Mouse (Mus musculus): ENCODE results near the gene Ccdc40.

Gene Ccdc40

GRCm38 (mm10) chr11:119208870-119209370 is 19.5 kb upstream of the Ccdc40 start:
- no peak for DNase-seq

DNA sequence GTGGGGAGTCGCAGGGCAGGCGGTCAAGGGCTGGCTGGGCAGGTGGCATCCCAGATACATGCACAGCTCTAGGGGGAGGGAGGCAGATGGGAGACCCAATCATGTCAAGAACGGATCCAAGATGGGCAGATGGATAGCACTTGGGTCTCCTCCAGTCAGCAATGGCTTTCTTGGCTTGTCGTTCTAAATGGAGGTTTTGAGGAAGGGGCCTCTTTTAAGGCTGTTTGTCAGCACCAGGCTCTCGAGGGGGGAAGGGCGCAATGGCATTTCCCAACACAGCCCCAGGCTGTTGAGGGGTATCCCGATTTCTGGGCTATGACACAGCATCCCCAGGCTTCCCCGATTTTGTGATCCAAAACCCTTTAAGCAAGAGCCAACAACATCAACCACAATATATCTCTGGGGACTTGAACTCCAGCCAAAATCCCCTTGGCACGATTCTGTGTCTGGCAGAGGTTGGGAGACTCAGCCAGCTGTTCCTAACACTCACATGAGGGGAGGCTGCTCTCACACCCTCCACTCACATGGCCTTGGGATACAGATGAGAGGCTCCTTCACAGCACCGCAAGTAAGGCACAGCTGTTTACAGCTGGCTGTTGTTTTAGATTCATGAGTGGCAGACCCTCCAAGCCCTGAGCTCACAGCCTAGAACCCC is 18.9 kb upstream of the Ccdc40 start:
- DNase-seq: peak; percentile 43 to 46

DNA sequence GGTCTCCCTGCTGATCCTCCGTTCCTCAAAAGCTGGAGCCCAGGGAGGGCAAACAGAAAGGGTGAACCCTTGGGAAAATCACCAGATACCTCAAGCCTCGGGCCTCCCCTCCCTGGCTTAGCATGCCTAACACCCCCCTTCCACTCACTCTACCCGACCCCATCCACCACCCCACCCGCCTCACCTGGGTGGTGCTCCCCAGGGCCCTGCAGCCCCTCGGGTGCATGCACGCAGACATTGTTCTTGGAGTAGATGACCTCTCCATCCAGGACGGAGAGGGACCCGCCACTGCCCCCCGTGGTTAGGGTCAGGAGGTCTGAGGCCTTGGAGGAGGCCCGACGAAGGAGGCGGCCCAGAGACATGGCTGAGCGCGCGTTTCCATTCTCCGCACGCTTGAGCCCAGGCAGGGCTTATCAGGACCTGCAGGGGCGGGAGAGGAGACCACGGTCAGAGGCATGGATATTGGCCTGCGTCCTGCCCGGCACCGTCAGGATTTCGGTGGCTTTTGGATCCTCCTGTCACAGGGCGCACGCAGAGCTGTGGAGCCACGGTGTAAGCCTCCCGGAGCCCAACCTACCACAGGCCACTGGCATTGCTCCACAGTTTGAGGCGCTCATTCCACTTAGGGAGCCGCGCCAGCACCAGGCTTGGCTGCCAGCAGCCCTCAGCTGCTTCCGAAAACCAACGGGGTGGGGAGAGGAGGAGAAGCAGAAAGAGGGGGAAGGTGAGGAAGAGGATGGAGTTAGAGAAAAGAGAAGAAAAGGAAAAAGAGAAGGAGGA is 17.9 kb upstream of the Ccdc40 start:
- peak; percentile 74 to 76 for DNase-seq

DNA sequence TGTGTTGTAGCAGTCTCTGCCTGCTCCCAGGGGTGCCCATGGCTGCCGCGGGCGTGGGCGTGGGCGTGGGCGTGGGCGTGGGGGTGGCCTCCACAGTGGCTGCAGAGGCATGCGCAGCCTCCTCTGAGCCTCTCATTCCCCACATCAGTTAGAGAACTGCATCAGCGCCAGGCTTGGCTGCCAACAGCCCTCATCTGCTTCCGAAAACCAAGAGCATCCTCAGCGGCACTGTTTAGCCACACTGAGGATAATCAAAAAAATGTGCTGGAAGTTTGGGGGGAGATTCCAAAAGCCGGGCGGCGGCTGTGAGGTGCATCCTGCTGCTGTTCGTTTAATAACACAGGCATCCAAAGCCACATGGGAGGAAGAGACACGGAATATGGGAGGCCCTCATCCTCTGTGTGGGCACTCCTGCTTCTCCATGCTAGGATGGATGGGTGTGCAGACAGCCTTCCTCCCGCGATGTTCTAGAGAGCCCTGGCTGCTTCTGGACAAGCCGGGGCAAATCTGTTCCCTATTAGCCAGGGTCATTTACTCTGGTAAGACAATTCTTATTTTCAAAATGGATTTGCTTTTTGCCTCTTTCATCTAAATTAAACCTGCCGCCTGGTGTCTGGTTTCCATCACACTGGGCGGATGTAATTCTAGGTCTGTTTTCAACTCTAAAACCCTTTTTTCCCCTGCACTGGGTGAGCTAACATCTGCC is 16.6 kb upstream of the Ccdc40 start:
- DNase-seq: no peak

- DNase-seq: no peak
Observed at GRCm38 (mm10) chr11:119213166-119213885, 15.0 kb upstream of the Ccdc40 start.

DNA sequence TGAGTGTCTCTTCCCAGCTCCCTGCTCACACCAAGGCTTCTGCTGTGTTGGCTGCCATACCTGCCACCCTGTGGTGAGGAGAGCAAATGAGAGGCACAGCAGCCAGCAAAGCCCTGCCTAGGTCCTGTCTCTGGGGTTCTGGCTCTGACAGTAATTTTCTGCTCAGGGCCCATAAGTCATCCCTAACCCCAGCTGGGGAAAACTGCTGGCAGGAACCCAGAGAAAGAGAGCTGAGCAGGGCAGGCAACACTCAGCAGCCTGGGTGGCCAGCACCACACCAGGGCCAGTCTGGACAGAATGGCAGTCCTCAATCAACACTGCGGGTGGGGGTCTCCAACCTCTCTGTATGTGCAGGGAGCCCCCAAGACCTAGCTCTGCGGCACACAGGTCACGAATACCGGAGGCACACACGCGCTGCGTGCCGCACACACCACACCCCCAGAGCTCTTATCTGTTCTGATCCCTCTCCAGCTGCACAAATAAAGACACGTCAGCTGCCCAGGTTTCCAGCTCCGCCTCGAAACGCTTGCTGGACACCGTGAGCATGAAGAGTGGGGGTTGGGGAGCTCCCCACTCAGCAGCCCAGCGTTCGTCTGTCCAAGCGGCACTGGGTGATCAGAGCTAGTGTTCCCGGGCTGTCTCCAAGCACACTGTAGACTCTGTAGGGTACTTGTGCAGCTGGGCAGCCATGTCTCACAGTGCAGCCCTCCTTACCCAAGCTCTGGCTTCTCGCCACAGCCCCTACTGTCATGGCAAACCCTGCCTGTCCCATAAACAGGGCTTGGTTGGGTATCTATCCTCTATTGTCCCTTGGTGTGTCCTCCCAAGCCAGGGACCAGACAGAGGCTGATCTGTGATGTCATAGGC is 13.1 kb upstream of the Ccdc40 start:
- peak; percentile 81 to 88 for DNase-seq

DNA sequence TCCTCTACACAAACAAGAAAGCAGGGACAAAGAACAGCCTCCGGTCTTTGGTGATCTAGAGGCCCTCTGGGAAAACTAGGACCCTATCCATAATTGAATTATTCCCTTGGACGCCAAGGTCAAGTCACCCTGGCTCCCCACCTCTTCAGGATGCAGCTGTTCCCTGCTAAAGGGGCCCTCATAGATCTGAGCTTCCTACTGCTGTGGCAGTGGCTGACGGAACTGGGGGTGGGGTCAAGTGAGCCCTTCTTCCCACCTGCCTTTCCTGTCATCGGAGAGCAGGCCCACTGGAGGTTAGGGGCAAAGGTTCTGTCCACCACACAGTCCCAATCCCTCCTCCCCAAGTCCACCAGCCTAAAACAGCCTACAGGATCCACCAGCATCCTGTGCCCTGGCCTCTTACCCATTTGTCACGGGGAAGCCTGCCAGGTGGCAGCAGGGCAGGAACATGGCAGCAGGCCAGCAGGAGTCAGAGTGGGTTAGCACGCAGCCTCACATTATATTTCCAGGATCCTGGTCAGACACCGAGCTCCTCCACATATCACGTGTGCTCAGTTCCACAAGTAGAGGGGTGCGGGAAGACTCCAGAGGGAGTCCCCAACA is 12.4 kb upstream of the Ccdc40 start:
- DNase-seq: peak; percentile 67 to 78

DNA sequence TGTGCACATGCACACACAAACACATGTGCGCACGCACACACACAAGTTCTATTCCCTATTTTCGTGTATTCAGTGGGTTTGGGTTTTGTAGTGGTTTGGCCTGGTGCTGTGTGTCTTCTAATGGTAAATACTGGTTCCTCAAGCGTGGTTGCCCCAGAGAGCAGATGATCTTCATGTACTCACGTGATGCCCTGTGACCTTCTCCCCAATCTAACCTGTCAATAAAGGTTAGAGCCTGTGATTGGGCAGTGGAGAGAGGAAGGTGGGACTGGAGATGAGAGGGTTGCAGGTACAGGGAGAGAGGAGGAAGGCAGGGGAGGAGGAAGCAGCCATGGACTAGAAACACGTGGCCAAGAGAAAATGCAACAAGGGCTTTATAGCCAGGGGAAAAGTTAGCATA is 10.5 kb upstream of the Ccdc40 start:
- no peak for DNase-seq

DNA sequence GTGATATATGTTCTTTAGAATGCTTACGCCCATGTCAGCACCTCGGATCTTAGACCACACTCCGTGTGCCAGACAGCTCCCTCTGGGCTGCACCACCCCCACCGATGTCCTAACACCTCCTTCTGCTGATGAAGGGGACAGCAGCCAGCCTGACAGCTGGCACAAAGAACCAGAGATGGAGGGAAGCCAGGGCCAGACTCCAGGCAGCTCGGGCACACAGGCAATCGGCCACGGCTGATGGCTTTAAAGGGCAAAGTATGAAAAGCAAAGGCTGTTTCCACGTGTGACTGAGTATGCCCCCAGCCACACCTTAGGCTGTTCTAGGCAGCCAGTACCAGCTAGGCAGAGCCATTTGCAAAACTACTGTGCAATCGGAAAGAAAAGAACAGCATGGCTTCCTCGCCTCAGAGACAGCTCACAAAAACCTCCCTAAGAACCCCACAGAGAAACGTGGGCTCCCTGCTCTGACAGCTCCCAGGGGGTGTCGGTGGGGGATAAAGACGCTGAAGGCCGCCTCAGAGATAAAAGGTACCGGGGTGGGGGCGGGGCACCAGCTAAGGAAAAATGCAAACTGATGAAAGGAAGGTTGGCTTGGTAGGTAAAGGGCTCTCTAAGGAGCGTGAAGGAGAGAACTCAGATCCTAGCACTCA is 8.4 kb upstream of the Ccdc40 start:
- peak; percentile 44 to 68 for DNase-seq

- no peak for DNase-seq
Observed at GRCm38 (mm10) chr11:119221812-119222510, 6.4 kb upstream of the Ccdc40 start.

- DNase-seq: peak; percentile 52 to 67
Observed at GRCm38 (mm10) chr11:119223124-119223890, 5.1 kb upstream of the Ccdc40 start.

GRCm38 (mm10) chr11:119224926-119225325 is 3.4 kb upstream of the Ccdc40 start:
- no peak for DNase-seq

DNA sequence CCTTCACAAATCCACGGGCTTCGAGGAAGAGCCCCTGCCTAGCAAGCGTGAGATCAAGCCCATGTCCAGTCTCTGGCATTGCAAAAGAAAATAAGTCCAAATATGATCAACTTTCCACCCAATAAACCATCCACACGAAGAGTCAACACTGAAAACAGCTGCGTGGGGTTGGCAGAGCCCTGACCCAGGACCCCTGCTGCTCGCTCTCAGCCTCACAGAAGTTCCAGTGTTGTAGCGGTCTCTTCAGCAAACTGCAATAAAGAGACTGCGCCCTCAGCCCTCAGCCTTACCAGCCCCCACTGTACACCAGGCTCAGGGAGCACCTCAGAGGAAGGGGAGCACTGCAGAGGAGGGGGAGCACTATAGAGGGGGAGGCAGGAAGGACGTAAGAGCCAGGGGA is 2.7 kb upstream of the Ccdc40 start:
- DNase-seq: no peak

- DNase-seq: no peak
Observed at GRCm38 (mm10) chr11:119227591-119227990, 781 bp upstream of the Ccdc40 start.

DNA sequence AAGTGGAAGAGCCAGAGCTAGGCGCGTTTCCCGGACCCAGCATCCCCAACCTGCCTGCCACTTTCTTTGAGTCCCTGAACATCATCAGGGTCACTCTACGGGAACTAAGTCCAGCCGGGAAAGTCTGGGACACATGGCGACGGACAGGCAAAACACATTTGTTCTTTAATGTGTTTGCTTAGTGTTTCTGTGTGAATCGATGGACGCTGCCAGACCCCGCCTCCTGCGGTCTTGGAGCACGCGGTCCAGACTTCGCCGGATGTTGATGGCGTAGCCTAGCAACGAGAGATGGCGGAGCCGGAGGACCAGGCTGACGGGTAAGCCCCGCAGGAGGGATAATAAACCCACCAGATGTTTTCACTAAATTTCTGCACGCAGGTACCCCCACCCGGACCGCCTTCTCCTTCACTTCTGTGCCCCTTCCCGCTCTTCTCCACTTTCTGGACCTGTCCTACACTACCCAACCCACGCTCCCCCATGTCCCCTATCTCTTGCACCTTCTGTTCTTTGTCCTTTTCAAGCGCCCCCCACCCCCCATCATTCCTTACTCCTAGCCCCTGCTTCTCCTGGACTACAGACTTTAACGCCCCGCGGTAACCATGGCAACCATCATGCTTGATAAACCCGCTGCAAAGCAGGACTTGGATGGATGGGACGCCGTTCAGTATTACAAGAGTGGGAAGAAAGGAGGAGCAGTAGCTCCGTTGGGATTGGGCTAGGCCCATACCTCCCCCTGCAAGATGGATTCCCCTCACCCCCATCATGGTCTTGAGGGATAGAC is 664 bp downstream of the Ccdc40 start:
- DNase-seq: peak; percentile 80 to 88

DNA sequence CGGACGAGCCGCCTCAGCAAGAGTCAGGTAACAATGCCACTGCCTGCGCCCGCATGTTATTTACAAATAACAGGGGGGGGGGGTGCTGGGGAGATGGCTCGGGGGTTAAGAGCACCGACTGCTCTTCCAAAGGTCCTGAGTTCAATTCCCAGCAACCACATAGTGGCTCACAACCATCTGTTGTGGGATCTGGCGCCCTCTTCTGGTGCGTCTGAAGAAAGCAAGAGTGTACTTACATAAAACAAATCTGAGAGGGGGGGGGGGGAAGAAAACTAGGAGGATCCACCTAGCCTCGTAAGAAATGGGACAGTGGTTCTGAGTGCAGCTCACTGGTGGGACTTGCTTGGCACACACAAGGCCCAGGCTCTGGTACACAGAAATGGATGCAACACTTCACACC is 6.4 kb downstream of the Ccdc40 start:
- no peak for DNase-seq

DNA sequence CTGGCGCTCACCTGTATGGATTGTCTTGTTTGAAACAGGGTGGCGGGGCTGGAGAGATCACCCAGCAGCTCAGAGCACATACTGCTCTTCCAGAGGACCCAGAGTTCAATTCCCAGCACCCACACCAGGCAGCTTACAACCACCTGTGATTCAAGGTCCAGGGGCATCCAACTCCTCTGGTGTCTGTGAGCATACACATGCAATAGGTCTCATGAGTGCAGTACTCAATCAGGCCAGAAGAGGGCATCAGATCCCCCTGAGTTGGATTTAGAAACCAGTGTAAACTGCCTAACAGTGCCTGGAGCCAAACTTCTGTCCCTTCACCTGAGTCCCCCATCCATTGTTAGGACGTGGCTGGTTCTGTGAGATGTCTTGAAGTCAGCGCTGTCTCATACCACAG is 7.2 kb downstream of the Ccdc40 start:
- peak in 1 of 2 experiments; percentile 62 for DNase-seq

DNA sequence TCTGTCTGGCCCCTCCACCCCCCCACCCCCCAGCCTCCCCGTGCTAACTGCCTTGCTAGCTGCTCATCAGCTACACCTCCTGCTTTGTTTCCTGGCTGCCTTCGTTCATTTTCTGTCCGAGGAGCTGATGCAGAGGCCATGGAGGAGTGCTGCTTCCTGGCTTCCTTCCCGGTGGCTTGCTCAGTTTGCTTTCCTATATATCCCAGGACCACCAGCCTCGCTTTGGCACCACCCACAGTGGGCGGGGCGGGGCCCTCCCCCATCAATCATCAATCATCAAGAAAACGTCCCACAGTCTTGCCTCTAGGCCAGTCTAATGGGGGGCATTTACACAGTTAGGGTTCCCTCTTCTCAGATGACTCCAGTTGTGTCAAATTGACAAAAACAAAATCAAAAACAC is 8.0 kb downstream of the Ccdc40 start:
- DNase-seq: no peak

GRCm38 (mm10) chr11:119237007-119237406 is 8.6 kb downstream of the Ccdc40 start:
- DNase-seq: no peak

Data from lung, adult 18-20 months (tissue).